Mouse (Mus musculus) cerebellum, adult 18-20 months (tissue): Measurements from ENCODE around the gene Prelp.

Source experiments
- DNase-seq, 2 experiments: peaks; one replicate each; pipeline ENCODE4 v3.0.0; 2021

Prelp gene

GRCm38 (mm10) chr1:133933301-133934195 is 12.3 kb upstream of the Prelp start:
- DNase-seq: no peak

GRCm38 (mm10) chr1:133929980-133930379 is 8.8 kb upstream of the Prelp start:
- no peak for DNase-seq

- DNase-seq: no peak
Observed at GRCm38 (mm10) chr1:133925223-133925622, 4.0 kb upstream of the Prelp start.

- no peak for DNase-seq
Observed at GRCm38 (mm10) chr1:133924141-133924875, 3.1 kb upstream of the Prelp start.

- no peak for DNase-seq
Observed at GRCm38 (mm10) chr1:133923071-133923470, 1.9 kb upstream of the Prelp start.

GRCm38 (mm10) chr1:133920876-133921275 is 338 bp downstream of the Prelp start:
- DNase-seq: no peak

GRCm38 (mm10) chr1:133920401-133920800 is 813 bp downstream of the Prelp start:
- DNase-seq: no peak

GRCm38 (mm10) chr1:133918088-133918470 is 3.1 kb downstream of the Prelp start:
- no peak for DNase-seq

GRCm38 (mm10) chr1:133917456-133918087 is 3.6 kb downstream of the Prelp start:
- no peak for DNase-seq

- no peak for DNase-seq
Observed at GRCm38 (mm10) chr1:133915723-133916355, 5.4 kb downstream of the Prelp start.

- DNase-seq: no peak
Observed at GRCm38 (mm10) chr1:133915115-133915514, 6.1 kb downstream of the Prelp start.

GRCm38 (mm10) chr1:133913018-133913417 is 8.2 kb downstream of the Prelp start:
- DNase-seq: no peak

GRCm38 (mm10) chr1:133911456-133911855 is 9.8 kb downstream of the Prelp start:
- peak; percentile 75 to 82 for DNase-seq

- DNase-seq: no peak
Observed at GRCm38 (mm10) chr1:133911008-133911407, 10.2 kb downstream of the Prelp start.

- DNase-seq: no peak
Observed at GRCm38 (mm10) chr1:133910108-133910507, 11.1 kb downstream of the Prelp start.

- DNase-seq: peak; percentile 61 to 75
Observed at GRCm38 (mm10) chr1:133908659-133909575, 12.3 kb downstream of the Prelp start.

GRCm38 (mm10) chr1:133907949-133908658 is 13.1 kb downstream of the Prelp start, which contains the start of gene Optc:
Gene Optc (minus strand): TSS chr1:133907999.
- DNase-seq: peak; percentile 71 to 75

GRCm38 (mm10) chr1:133906420-133906819 is 14.8 kb downstream of the Prelp start:
- no peak for DNase-seq

GRCm38 (mm10) chr1:133900825-133901224 is 20.4 kb downstream of the Prelp start:
- DNase-seq: peak; percentile 79 to 86

GRCm38 (mm10) chr1:133899043-133899542 is 22.1 kb downstream of the Prelp start:
- no peak for DNase-seq

GRCm38 (mm10) chr1:133897293-133897692 is 23.9 kb downstream of the Prelp start:
- DNase-seq: no peak
